Mouse (Mus musculus) ovary, adult 2 months (tissue): ENCODE measurements around the gene Cd300c. TPM values are rescaled to one million over a fixed set of nuclear protein-coding genes. Genes with fewer than 3 reads are reported as not detected.

Experiments
- polyA plus RNA-seq: library from polyadenylated mRNA; depleted of rRNA; stranded (reverse); fragments of >200 nt; gene quantifications from 2 replicates; pipeline ENCODE4 v1.2.3, GENCODE M21; 2012; rRNA removed

Cd300c gene
- polyA plus RNA-seq, result 0.36 TPM in 1 of 2 replicates, not detected in the other

GRCm38 (mm10) chr11:114968752-114969207, at the start of gene Cd300c:
Cd300c (minus strand) TSS chr11:114969157.

DNA sequence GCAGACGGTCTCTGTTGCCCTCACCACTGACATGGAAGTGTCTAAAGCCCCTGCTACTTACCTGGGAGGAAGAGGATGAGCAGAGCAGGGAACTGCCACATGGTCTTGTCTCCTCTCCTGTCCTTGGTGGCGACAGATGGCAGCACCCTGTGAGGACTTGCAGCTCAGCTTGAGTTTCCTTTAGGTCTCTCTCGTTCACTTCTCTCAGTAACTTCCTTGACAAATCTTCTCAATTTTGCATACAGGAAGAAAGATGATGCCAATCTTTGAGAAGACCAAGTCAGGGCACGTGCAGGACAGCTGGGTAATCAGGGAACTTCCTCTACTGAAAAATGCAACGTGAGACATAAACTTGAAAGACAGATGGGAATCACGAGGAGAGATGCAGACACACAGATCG, 47.1 kb upstream of the Cd300c start, which contains the start of gene Cd300ld2:
Cd300ld2 (minus strand) TSS at position 101 of the 400 bp plus-strand sequence.

DNA sequence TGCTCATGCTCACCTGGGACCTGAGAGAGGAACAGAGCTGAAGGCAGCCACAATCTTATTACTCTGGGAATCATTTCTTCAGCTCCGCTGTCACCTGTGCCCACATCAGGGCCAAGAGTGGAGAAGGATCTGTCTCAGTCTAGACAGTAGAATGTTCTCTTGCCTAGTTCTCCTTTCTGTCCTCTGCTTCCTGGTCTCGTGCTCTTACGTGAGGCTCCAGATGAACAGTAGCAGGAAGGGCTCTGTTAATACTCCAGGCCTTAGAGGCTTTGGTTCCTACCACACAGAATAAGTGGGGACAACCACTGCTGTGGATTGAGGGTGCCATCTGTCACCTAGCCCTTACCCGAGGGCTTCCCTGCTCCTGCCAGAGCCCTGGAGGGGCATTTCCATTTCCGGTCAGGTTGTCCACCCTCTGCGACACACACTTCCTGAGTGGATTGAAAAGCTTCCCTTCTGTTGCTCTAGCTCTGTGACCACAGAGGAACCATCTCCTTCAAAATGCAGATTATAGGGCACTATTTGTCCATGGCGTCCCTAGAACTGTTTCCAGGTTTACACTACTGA, 32.6 kb upstream of the Cd300c start, which contains the start of gene Cd300c2:
Cd300c2 (minus strand) TSS at position 407 of the 567 bp plus-strand sequence.

GRCm38 (mm10) chr11:114989793-114990192, 20.8 kb upstream of the Cd300c start, which contains the start of gene Cd300ld:
Cd300ld (minus strand) TSS chr11:114989922.

GRCm38 (mm10) chr11:114934144-114934543, 34.8 kb downstream of the Cd300c start, which contains the start of gene Cd300lb:
Cd300lb (minus strand) TSS chr11:114934386.

Other genes with a start within 250 kb of the Cd300c start
- gene Dnaic2, start 241.7 kb downstream of the Cd300c start, polyA plus RNA-seq, result 17.6 and 18.1 TPM in 2 replicates
- 21.2 and 26.4 TPM in 2 replicates for gene Kif19a, start 203.8 kb downstream of the Cd300c start, polyA plus RNA-seq
- gene Btbd17, start 173.2 kb downstream of the Cd300c start, polyA plus RNA-seq, result 10.0 and 13.6 TPM in 2 replicates
- gene Gpr142, start 170.2 kb downstream of the Cd300c start, polyA plus RNA-seq, result 1.4 and 1.6 TPM in 2 replicates
- gene Gprc5c, start 118.0 kb downstream of the Cd300c start, polyA plus RNA-seq, result 51.7 and 58.2 TPM in 2 replicates
- gene Cd300a, start 79.1 kb downstream of the Cd300c start, polyA plus RNA-seq, result 1.4 and 1.5 TPM in 2 replicates
- 1.1 and 1.4 TPM in 2 replicates for gene Cd300lb, start 34.8 kb downstream of the Cd300c start, polyA plus RNA-seq
- 1.3 and 1.7 TPM in 2 replicates for gene Cd300ld, start 20.8 kb upstream of the Cd300c start, polyA plus RNA-seq
- 4.0 and 5.3 TPM in 2 replicates for gene Cd300c2, start 32.7 kb upstream of the Cd300c start, polyA plus RNA-seq
- gene Cd300ld2, start 47.0 kb upstream of the Cd300c start, polyA plus RNA-seq, result 0.28 TPM in 1 of 2 replicates, not detected in the other
- 1.4 and 1.7 TPM in 2 replicates for gene Cd300ld4, start 57.9 kb upstream of the Cd300c start, polyA plus RNA-seq
- 0.68 and 1.7 TPM in 2 replicates for gene Cd300ld5, start 68.6 kb upstream of the Cd300c start, polyA plus RNA-seq
- 12.6 and 13.7 TPM in 2 replicates for gene Cd300ld3, start 79.3 kb upstream of the Cd300c start, polyA plus RNA-seq
- gene Cd300e, start 93.0 kb upstream of the Cd300c start, polyA plus RNA-seq, result 0.25 and 0.31 TPM in 2 replicates
- 2.0 and 2.7 TPM in 2 replicates for gene Rab37, start 122.3 kb upstream of the Cd300c start, polyA plus RNA-seq
- gene Cd300lf, start 164.8 kb upstream of the Cd300c start, polyA plus RNA-seq, result 1.3 and 1.5 TPM in 2 replicates
- gene Slc9a3r1, start 194.2 kb upstream of the Cd300c start, polyA plus RNA-seq, result 62.3 and 69.3 TPM in 2 replicates
- 25.3 and 25.6 TPM in 2 replicates for gene Tmem104, start 218.3 kb upstream of the Cd300c start, polyA plus RNA-seq
- gene Nat9, start 218.7 kb upstream of the Cd300c start, polyA plus RNA-seq, result 40.2 and 52.1 TPM in 2 replicates